Mouse (Mus musculus): Measurements from ENCODE around the gene Pomc.
A peak's percentile ranks its signal among the peaks of the same experiment; 100 is the strongest.

DNA sequence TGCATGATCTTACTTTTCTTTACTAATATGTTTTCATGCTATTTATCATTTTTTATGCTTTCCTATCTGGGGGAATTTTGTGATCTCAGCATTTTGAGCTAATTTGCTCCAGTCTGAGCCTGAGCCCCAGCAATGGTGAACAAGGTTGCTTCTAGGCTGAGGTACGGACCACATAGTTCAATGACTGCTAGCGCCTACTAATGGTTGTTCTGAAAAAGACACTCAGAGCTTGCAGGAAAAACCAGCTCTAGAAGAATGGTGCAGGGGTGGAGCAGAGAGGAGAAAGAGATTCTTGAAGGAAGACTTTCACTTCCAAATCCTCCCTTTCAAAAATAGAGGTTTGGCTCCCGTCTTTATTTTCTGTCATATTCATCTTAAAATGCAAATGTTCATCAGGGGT, 1.6 kb downstream of the Pomc start:
- TF ChIP-seq POLR2A (IDR thresholded peaks at IDR 0.05; ENCODE audit: control insufficient read depth in 1 of 2, insufficient read depth in 1 of 2, low read depth in 1 of 2, low read length in 2 of 2, poor library complexity in 1 of 2): no peak
- no peak for TF ChIP-seq ZMIZ1 (IDR thresholded peaks at IDR 0.05; ENCODE audit: low read depth, low read length)
- TF ChIP-seq CTCF (IDR thresholded peaks at IDR 0.05 in 2 of 3, conservative IDR thresholded peaks at IDR 0.05 in 1 of 3; ENCODE audit: control insufficient read depth in 1 of 3, insufficient read depth in 1 of 3, low read depth in 2 of 3, low read length in 3 of 3, poor library complexity in 1 of 3, severe bottlenecking in 1 of 3): peak; percentile 37 to 78 (median 63)
- no peak for TF ChIP-seq E2F4 (IDR thresholded peaks at IDR 0.05; ENCODE audit: borderline replicate concordance, low read depth, low read length)
- TF ChIP-seq EP300 (IDR thresholded peaks at IDR 0.05; ENCODE audit: low read depth in 1 of 2, low read length in 2 of 2): no peak
- no peak for TF ChIP-seq MAFK (IDR thresholded peaks at IDR 0.05; ENCODE audit: borderline replicate concordance, low read depth, low read length)
- no peak for TF ChIP-seq RCOR1 (IDR thresholded peaks at IDR 0.05; ENCODE audit: low read depth, low read length)
- no peak for TF ChIP-seq POLR2AphosphoS5 (IDR thresholded peaks at IDR 0.05; ENCODE audit: borderline replicate concordance, low read depth, low read length)
